Mouse (Mus musculus): ENCODE measurements at regions not wholly inside any gene's neighbourhood (a gene's known extent, or its start where the extent isn't known, plus 50 kb on each side); places are given as distances from the start of the nearest gene placed in this dataset.
A peak's percentile ranks its signal among the peaks of the same experiment; 100 is the strongest.

GRCm38 (mm10) chr11:112593821-112594220 is 188.2 kb upstream of the Sox9 start:
- no peak for DNase-seq (ENCODE audit: low spot score)

- DNase-seq (ENCODE audit: low spot score), result no peak
Measured at GRCm38 (mm10) chr11:112607359-112607758, 174.7 kb upstream of the Sox9 start.

- no peak for DNase-seq (ENCODE audit: low spot score)
Measured at GRCm38 (mm10) chr11:112609277-112609676, 172.7 kb upstream of the Sox9 start.

GRCm38 (mm10) chr11:112611073-112611472 is 171.0 kb upstream of the Sox9 start:
- no peak for DNase-seq (ENCODE audit: low spot score)

GRCm38 (mm10) chr11:112615629-112616028 is 166.4 kb upstream of the Sox9 start:
- no peak for DNase-seq (ENCODE audit: low spot score)

- no peak for DNase-seq (ENCODE audit: low spot score)
Measured at GRCm38 (mm10) chr11:112616942-112617341, 165.1 kb upstream of the Sox9 start.

GRCm38 (mm10) chr11:112620916-112621315 is 161.1 kb upstream of the Sox9 start:
- DNase-seq (ENCODE audit: low spot score), result peak; percentile 16

- no peak for DNase-seq (ENCODE audit: low spot score)
Measured at GRCm38 (mm10) chr11:112621385-112622120, 160.5 kb upstream of the Sox9 start.

GRCm38 (mm10) chr11:112649298-112649697 is 132.7 kb upstream of the Sox9 start:
- DNase-seq (ENCODE audit: low spot score), result no peak

- DNase-seq (ENCODE audit: low spot score), result no peak
Measured at GRCm38 (mm10) chr11:112657410-112658159, 124.4 kb upstream of the Sox9 start.

GRCm38 (mm10) chr11:112659911-112660310 is 122.1 kb upstream of the Sox9 start:
- no peak for DNase-seq (ENCODE audit: low spot score)

GRCm38 (mm10) chr11:112661426-112661825 is 120.6 kb upstream of the Sox9 start:
- DNase-seq (ENCODE audit: low spot score), result no peak

GRCm38 (mm10) chr11:112667311-112667710 is 114.7 kb upstream of the Sox9 start:
- DNase-seq (ENCODE audit: low spot score), result no peak

GRCm38 (mm10) chr11:112672086-112672485 is 109.9 kb upstream of the Sox9 start:
- DNase-seq (ENCODE audit: low spot score), result no peak

GRCm38 (mm10) chr11:112690047-112690446 is 92.0 kb upstream of the Sox9 start:
- no peak for DNase-seq (ENCODE audit: low spot score)

- DNase-seq (ENCODE audit: low spot score), result no peak
Measured at GRCm38 (mm10) chr11:112706091-112706490, 75.9 kb upstream of the Sox9 start.

- peak; percentile 86 for DNase-seq (ENCODE audit: low spot score)
Measured at GRCm38 (mm10) chr11:112708119-112708730, 73.8 kb upstream of the Sox9 start.

GRCm38 (mm10) chr11:112711656-112712055 is 70.4 kb upstream of the Sox9 start:
- no peak for DNase-seq (ENCODE audit: low spot score)

GRCm38 (mm10) chr11:112718547-112718946 is 63.5 kb upstream of the Sox9 start:
- no peak for DNase-seq (ENCODE audit: low spot score)

- no peak for DNase-seq (ENCODE audit: low spot score)
Measured at GRCm38 (mm10) chr11:112720652-112721051, 61.4 kb upstream of the Sox9 start.

- no peak for DNase-seq (ENCODE audit: low spot score)
Measured at GRCm38 (mm10) chr11:112722936-112723335, 59.1 kb upstream of the Sox9 start.

- DNase-seq (ENCODE audit: low spot score), result no peak
Measured at GRCm38 (mm10) chr11:112728154-112728952, 53.7 kb upstream of the Sox9 start.
